17 mouse cellular contexts compared by ENCODE assay signal in the genomic region with DNA sequence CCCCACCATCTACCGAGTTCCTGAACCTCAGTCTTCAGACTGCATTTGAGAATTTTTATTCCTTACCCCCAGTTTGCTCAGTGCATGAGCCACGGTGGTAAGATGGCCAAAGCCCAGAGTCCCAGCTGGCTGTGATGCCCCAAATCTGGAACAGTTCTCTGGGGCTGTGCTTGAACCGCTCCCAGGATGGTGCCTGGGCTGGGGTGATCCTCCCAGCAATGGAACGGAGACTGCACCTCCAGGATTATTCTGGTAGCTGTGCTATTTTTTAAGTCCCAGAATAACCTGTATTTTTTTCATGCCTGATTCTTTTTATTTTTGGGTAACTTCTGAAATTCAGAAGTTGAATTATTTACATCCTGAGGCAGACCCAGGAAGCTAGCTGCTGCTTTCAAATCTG.
"Had no signal": no experiment of that assay in that cellular context is flagged by ENCODE, and none has a peak within 500 bp of the region (broad histone marks: within the 10 kb centered on the region; RNA-seq: fewer than 3 reads in every experiment).

No protein-coding gene starts in this region.

- DNase-seq: liver, postnatal 0 days; lung, adult 2 months; lung, postnatal 14 days; lung, postnatal 36 days; midbrain, embryonic 14.5 days; right cerebral cortex, postnatal 14 days; thymus, adult 18-20 months; thymus, postnatal 25 days; thymus, postnatal 4 days had no signal

- H3K4me1 ChIP-seq: liver, embryonic 15.5 days; lung, embryonic 15.5 days; neural tube, embryonic 12.5 days; stomach, embryonic 15.5 days had no signal

- H3K4me3 ChIP-seq: liver, embryonic 15.5 days; lung, embryonic 15.5 days; megakaryocyte, embryonic 14.5 days; midbrain, embryonic 12.5 days; neural tube, embryonic 12.5 days; stomach, embryonic 15.5 days had no signal

- H3K27ac ChIP-seq: liver, embryonic 15.5 days; lung, embryonic 15.5 days; macrophage; midbrain, embryonic 12.5 days; neural tube, embryonic 12.5 days; stomach, embryonic 15.5 days; stomach, postnatal 0 days had no signal
